Mouse (Mus musculus): ENCODE results near the gene Gm10800. TPM values are rescaled to one million over a fixed set of nuclear protein-coding genes. Genes with fewer than 3 reads are reported as not detected.

Gm10800 gene
- polyA plus RNA-seq (2014; fragmentation: Illumina TruSeq; extraction: RNeasy Lipid Tissue Mini Kit (QIAGEN cat#74804); ENCODE audit: low replicate concordance), result not detected

DNA sequence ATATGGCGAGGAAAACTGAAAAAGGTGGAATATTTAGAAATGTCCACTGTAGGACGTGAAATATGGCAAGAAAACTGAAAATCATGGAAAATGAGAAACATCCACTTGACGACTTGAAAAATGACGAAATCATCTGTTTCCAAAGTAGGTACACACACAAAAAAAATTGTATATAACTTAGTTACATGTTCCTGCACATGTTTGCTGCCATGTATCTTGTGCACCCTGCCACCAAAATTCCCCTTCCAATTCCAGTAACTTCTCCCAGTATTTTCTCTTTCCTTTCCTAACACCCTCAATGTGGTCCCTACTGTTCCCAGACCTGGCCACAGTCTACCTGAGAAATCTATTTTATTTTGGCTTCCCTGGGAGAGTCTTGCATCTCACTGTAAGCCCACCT is at the start of gene Gm10800:
Gene Gm10800, minus strand, starts transcription at position 101 of the 400 bp plus-strand sequence.

DNA sequence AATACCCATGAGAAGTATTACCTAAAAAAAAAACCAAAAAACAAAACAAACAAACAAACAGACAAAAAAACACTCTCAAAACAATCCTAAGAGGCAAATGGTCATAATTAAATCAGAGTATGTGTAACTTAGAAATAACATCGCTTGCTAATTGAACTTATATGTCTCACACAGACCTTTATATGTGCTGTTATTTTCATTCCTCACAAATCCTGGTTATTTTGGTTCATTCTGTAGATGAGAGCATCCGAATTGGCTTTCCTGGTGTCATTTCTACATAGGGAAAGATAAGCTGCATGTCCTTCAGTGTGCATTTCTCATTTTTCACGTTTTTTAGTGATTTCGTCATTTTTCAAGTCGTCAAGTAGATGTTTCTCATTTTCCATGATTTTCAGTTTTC is 5.2 kb downstream of the Gm10800 start, which contains the start of gene Gm10801:
Gene Gm10801, plus strand, starts transcription at position 301 of the 400 bp plus-strand sequence.

Other genes starting within 250 kb of the Gm10800 start
- not detected for gene Gm10801, start 5.1 kb downstream of the Gm10800 start, polyA plus RNA-seq (2014; fragmentation: Illumina TruSeq; extraction: RNeasy Lipid Tissue Mini Kit (QIAGEN cat#74804); ENCODE audit: low replicate concordance)

Data from small intestine, adult 10 weeks (tissue).